Mouse (Mus musculus) forelimb bud, embryonic 11.5 days (tissue): ENCODE results near the gene Rrp36.

Experiments
- DNase-seq: peaks from one replicate; pipeline ENCODE4 v3.0.0-alpha.2; 2012; ENCODE audit warnings: low read depth, low spot score

The Rrp36 gene

GRCm38 (mm10) chr17:46618394-46618768 lies 55.8 kb downstream of the Rrp36 start:
- DNase-seq, result peak; percentile 86

GRCm38 (mm10) chr17:46617799-46618198 lies 56.4 kb downstream of the Rrp36 start:
- DNase-seq, result no peak
